Mouse (Mus musculus) urinary bladder, postnatal 4 days (tissue): Measurements from ENCODE around the gene Kctd20.
"Not testable (repeated sequence)": the region's sequence is repeated elsewhere in the genome, so short reads cannot be mapped to it uniquely, and the experiment has no call there.

ENCODE experiments used
- DNase-seq, 2 experiments: peaks; one replicate each; pipeline ENCODE4 v3.0.0; 2021 to 2022; ENCODE audit warnings: low spot score in 2 of 2

Kctd20 gene

DNA sequence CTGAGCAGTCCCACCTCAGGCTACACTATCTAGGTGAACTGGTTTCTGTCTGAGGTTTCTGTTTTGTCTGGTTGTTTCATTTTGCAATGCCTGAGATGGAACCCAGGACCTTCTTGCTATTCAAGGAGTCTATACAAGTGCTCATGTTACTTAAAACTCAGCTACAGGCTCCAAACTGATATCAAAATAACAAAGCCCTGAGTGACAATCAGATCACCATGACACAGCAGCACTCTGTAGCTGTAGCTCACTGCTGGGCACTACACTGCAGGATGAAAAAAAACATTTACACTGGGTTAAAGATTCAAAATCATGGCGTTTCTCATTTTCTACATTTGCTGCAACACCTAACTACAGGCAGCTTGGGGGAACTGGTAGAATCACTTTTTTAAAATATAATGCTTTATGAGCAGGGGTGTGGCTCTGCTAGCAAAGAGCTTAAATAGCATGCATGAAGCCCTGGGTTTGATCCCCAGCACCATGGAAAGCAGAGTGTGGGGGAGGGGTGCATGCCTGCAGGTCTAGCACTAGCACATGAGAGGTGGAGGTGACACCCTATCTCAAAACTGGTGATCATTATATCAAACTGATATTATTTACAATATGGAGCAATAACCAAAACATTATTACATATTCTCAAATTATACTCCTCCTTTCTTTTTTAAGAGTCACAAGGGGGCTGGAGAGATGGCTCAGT is 33.1 kb downstream of the Kctd20 start:
- DNase-seq, result no peak

DNA sequence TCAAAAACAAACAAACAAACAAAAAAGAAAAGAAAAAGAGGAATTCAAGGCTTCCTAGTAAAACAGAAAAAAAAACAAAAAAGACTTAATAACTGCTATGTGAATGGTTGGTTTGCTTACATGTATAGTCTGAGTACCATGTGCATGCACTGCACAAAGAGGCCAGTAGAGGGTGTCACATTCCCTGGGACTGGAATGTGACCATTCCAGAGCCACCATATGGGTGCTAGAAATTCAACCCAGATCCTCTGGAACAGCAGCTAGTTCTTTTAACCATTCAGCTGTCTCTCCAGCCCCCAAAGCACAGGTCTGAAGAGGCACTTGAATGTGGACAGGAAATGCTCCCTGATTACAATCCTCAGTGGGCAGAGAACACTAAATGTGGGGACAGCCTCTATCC is 35.1 kb downstream of the Kctd20 start:
- no peak for DNase-seq

DNA sequence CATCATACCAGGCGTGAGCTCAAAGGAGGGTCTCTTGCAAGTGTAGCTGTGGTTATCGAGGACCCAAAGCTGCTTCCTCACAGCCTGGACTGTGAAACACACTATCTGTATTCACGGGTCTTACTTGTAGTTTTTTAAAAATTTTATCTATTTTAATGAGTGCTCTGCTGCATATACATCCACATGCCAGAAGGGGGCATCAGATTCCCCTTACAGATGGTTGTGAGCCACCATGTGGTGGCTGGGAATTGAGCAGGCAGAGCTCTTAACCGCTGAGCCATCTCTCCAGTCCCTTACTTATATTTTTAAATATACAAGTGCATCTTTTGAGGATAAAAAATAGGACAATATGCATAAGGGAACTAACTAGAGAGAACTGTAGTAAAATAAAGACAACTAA is 36.0 kb downstream of the Kctd20 start:
- no peak for DNase-seq

DNA sequence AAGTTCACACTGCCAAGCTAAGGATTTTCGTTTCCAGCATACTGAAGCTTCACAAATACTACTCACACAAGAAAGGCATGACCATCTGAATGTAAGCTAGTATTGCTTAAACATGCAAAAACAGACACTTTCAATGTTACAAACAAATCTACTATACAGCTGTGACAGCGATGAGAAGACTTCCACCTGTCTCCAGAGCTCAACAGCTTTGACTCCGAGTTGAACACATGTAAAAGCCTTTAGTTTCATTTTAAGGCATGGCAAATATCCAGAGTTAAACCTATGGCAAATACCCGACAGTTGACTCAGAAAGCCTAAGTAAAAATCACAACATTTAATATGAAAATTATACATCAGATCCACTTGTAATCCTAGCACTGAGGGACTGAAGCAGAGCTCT is 36.5 kb downstream of the Kctd20 start:
- DNase-seq, result no peak

DNA sequence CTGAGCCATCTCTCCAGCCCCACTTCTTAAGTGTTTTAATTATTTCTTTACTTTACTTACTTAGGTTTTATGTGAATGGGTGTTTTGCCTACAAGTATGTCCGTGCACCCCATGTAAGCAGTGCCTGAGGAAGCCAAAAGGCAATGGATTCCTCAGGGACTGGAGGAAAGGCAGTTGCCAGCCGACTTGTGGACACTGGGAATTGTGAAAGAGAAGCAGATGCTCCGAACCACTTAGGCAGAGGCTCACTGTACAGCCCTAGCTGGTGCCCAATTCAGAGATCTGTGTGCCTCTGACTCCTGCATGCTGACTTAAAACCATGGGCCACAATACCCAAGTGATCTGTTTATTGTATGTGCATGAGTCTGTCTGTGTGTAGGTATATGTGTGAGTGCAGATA is 37.2 kb downstream of the Kctd20 start:
- DNase-seq, result no peak

DNA sequence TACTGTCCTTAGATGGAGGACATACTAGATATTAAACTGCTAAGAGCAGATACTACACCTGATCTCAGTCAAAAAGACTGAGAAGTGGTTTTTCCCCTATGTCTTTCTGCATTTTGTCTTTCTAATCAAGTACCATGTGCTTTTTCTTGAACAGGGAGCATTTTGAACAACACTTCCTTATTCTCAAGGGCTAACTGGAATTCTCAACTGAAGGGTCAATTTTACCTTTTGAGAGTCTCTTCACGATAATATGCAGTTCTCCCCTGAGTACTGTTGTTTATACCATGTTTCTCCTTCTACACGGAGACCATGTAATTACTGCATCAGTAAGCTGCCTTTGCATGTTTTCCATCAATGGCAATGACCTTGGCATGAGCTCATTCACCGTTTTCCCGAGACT is 38.3 kb downstream of the Kctd20 start:
- no peak for DNase-seq

DNA sequence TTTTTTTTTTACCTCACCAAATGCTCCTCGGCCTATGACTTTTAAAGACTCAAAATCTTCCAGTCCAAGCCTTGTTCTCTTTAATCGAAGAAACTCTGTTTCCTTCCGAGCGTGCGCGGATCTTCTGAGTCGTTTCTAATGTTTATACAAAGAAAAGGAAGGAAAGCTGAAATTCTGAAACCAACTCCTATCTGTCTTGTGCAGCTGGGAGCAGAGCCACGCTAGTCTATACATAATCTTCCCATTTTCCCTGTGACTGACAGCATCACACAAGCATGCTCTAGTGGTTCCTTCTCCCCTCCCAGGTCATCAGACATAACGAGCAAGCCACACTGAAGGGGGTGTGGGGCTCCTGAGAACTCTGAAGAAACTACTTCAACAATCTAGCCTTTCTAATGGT is 39.5 kb downstream of the Kctd20 start:
- DNase-seq, result no peak

DNA sequence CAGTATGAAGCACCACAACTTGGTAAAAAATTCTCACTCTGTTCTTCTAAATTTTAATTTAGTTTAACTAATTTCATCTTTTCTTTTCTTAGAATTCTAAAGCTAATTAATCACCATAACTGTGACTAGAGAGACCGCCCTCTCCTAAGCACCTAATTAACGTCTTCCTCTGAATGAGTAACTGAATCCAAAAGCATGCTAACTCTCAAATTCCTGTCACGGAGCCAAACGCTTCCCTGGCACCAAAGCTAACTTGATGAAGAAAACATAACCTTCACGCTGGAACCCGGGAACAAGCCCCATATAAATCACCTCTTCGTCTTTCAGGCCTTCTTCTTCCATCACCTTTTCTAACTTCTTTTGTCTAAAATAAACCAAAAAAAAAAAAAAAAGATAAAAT is 40.4 kb downstream of the Kctd20 start:
- DNase-seq, result no peak

DNA sequence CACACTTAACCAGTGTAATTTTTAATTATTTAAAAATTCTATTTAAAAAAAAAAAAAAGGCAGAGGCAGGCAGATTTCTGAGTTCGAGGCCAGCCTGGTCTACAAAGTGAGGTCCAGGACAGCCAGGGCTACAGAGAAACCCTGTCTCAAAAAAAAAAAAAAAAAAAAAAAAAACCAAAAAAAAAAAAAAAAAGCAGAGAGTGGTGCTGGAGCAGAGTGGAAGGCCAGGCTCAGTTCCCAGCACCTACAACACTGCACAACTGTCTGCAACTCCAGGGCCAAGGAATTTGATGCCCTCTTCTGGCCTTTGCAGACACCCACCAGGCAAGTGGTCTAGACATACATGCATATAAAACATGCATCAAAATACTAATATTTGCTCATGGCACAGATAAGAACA is 41.3 kb downstream of the Kctd20 start:
- not testable (repeated sequence) for DNase-seq

DNA sequence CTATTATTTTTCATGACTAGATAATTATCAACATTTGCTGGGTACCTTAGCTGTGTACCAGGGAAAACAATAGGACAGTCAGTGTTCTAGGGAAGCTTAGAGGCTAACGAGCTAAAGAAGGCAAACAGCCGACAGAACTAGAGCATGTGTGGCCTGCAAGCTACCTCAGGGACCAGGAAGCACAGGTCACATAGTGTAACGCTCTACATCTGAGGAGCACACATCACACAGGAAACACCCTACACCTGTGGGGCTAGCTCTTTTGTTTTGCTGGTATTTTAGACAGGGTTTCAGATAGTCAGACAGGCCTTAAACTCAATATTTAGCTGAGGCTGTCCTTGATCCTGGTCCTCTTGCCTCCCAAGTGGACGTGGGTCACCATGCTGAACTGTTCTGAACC is 42.9 kb downstream of the Kctd20 start:
- DNase-seq, result no peak

DNA sequence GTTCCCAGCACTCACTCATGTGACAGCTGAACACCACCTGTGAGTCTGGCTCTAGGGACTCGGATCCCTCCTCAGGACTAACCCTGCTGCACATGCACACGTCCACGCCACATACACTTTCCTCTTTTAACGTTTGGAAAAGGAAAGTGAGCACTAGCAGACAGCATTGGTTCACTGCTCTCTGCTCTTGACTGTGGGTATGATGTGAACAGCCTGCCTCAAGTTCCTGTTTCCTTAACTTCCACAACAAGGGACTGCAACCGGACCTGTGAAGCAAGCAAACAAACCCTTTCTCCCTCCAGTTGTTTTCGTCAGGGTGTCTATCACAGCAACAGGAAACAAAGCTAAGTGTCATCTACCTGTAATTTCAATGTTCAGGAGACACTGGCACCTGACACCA is 48.7 kb downstream of the Kctd20 start:
- DNase-seq, result no peak

DNA sequence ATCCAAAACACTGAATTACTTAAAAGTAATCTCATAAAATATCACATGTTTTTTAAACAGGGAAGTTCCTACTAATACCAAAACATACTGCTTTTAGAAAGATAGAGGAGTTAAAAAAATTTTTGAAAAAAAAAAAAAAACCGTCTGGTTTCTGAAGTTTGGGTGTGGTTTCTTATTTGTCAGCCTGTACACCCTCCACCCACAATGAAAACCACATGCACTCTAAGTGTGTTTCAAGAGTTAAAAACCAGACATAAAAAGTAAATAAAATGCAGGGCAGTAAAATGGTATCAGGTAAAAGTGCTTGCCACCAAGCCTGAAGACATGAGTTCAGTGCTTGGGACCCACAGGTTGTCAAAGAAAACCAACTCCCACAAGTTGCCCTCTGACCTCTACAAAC is 52.0 kb downstream of the Kctd20 start:
- DNase-seq, result no peak

DNA sequence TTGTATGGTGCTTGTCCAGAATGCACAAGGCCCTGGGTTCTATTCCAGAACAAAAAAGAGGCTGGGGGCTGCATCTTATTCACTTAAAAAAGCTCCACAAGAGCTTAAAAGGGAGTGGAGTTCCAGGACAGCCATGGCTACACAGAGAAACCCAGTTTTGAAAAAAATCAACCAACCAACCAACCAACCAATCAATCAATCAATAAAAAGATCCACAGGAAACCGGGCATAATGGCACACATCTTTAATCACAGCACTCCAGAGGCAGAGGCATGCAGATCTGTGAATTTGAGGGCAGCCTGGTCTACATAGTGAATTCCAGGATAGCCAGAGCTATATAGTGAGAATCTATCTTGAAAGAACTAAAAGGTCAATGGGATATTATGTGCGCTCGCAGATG is 53.3 kb downstream of the Kctd20 start:
- DNase-seq, result no peak

DNA sequence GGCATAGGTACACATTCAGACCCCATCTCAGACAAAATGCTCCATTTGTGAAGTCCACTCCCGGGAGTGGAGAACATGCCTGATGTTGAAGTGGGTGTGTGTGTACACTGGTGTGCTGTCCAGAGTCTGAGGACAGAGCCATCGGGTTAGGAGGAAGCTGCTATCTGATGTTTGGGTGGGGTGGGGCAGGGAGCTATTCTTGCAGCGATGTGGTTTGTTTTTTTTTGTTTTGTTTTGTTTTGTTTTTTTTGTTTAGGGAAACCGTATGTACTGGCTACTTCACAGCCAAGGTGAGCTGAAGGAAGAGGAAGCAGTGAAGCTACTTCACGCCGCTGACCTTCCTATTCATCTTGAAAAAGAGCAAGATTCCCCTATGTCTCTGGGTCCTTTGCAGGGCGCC is 55.1 kb downstream of the Kctd20 start:
- no peak for DNase-seq

DNA sequence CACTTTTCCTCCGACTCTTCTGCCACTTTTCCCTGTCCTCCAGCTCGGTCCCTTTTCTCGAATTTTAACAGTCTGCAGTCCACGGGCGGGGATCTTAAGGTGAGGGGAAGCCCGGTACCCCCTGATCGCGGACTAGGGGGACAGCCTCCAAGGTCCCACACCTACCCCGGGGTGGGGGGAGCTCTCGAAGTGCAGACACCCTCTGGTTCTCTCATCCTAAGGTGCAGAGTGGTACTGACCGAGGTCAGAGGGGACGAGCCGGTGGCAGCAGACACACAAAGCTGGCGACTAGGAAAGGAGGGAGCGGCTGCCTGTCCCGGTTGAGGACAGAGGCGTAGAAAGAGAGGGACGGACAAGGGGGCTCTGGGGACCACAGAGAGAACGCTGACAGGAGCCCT is 55.5 kb downstream of the Kctd20 start:
- peak in 1 of 2 experiments; percentile 27 for DNase-seq

DNA sequence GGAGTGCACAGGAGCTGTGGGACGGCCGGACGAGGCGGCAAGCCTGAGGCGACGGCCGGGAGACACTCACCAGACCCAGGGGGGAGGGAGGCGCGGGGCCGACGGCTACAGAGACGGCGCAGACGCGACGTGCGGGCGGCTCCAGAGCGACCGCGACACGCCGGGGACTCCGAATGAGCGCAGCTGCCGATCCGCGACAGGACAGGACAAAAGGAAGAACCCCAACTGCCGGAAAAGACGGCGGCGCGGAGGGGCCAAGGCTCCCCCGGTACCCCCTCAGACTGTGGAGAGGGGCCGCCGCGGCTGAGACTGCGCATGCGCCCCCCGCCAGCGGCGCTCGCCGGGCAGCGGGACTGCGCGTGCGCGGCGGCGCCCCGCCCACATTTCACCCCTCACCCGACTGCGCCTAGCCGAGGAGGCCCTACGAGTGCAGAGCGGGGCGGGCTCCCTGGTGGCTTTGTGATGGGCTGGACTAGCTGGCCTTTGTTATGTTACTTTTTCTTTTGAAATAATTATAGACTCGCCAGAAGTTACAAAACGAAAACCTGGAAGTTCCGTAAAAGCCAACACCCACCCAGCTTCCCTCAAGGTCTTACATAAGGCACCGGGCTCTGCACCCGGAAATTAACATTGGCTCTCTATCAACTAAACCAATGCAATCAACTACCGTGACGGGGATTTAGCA is 56.0 kb downstream of the Kctd20 start, which contains the start of gene Stk38:
Stk38 (minus strand) TSS at position 355 of the 685 bp plus-strand sequence.
- DNase-seq, result peak; percentile 91 to 92

DNA sequence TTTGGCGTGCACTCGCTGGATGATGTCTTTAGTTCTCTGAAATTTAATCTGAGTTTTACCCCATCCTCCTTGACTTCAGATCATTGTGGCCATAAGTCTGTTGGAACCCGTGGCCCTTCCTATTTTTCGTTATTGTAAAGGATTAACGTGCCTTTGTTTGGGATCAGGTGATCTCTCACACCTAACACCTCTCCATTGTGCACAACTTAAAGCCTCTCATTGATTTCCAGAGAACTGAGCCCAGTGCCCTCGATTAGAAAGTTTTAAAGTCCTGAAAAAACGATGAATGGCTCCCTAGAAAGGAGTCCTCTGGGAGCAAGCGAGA is 56.5 kb downstream of the Kctd20 start:
- no peak for DNase-seq

DNA sequence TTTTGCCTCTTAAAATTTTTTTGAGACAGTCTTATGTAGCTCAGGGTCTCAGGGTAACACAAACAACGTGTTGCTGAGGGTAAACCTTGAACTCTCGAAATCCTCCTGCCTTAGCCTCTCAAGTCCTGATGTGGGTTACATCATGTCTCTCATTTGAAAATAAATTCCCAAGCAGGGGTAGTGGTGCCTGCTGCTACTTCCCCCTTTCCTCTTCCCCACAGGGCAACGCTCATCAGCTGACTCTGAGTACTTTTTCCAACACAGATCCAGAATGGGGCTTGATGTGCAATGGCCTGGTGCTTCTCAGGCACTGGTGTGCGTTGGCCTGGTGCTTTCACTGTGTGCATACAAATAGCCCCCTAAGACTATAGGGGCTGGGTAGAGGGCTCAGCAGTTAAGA is 57.4 kb downstream of the Kctd20 start:
- no peak for DNase-seq

DNA sequence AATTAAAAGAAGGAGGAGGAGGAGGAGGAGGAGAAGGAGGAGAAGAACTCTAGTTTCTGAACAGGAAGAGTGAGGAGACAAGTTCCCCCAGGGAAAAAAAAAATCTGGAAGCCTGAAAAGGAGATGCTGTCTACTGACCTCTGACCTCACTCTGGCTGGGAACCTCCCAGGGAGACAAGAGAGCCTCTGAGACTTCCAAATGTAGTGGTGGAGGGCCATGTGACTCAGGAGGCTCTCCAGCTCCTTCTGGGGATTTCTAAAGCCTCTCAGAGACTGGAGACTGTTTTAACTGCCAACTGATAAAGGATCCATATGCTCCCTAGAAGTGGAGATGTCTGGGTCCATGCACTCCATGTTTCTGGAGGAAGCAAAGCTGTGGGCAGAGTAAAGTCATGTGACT is 62.5 kb downstream of the Kctd20 start:
- DNase-seq, result no peak

DNA sequence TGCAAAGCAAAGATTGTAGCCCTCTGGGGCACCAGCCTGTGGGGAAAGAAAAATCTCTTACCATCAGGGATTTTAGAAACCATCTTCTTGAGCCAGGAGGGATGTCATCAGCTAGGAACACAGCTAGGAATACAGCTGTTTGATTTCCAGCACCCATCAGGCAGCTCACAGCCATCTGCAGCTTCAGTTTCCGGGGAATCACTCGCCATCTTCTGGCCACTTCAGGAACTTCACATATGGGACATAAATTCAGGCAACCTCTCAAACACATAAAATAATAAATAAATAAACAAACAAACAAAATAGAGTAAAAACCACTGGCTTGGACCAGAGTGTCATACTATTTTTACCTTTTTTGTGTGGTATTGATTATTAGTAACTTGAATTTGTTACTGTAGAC is 63.9 kb downstream of the Kctd20 start:
- no peak for DNase-seq

DNA sequence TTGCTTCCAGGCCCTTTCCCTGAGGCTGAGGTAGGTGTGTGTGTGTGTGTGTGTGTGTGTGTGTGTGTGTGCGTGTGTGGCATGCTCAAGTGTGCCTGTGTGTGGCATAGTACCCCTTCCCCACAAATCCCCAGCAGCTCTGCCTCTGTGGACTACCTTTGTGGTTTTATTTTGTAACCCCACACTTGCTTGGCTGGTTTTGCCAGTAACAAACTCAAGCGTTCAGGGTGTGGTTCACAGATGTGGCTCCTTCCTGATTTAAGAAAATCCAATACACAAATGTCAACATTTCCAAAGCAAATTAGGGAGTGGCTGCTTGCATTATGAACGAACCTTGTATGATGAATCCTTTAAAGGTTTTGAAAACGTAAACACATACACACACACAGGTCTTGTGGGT is 65.0 kb downstream of the Kctd20 start:
- no peak for DNase-seq

DNA sequence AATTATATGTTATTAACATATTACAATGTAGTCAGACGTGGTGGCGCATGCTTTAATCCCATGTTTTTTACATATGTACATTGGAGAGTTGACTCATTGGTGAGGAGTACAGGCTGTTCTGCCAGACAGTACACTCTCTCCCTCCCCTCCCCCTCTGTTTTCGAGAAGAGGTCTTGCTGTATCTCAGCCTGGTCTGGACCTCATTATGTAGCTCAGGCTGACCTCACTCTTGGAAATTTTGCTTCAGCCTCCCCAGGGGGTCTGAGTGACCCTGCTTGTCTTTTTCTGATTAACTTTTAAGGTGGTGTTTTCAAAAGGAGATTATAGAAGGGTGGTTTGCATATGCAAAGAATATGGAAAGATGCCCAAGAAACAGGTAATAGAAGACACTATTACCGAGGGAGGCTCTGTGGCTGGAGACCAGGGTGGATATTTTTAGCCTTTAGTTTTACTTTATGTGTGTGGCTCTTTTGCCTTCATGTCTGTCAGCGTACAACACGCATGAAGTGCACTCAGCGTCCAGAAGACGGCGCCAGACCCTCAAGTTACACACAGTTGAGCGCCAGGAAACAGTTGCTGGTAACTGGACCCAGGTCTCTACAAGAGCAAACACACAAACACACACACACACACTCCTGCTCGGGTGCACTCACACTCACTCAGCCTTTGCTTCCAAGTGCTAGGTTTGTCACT is 66.7 kb downstream of the Kctd20 start:
- no peak for DNase-seq
